Mouse (Mus musculus) forebrain, embryonic 10.5 days (tissue): ENCODE data around the gene Tmem95. TPM values are rescaled to one million over a fixed set of nuclear protein-coding genes. Genes with fewer than 3 reads are reported as not detected.
"Not testable (repeated sequence)": the region's sequence is repeated elsewhere in the genome, so short reads cannot be mapped to it uniquely, and the experiment has no call there.

Experiments used
- DNase-seq: peaks from one replicate; pipeline ENCODE4 v3.0.0-alpha.2; 2017; ENCODE audit warnings: low spot score; ENCODE audit errors: extremely low spot score
- H3K27ac ChIP-seq: fragments of 300-500 bp; sonication (generic); 2 replicates; pipeline ENCODE4 v1.5.1; 2016; ENCODE audit warnings: mild to moderate bottlenecking
- H3K27me3 ChIP-seq: fragments of 300-500 bp; sonication (generic); 2 replicates; pipeline ENCODE4 v1.6.1; 2016; ENCODE audit warnings: mild to moderate bottlenecking; ENCODE audit not compliant: poor library complexity, severe bottlenecking
- H3K36me3 ChIP-seq: fragments of 300-500 bp; sonication (generic); replicated peaks from 2 replicates; pipeline ENCODE4 v1.6.1; 2016; ENCODE audit warnings: mild to moderate bottlenecking, moderate library complexity
- H3K4me1 ChIP-seq: fragments of 300-500 bp; sonication (generic); 2 replicates; pipeline ENCODE4 v1.6.1; 2016
- H3K4me3 ChIP-seq: fragments of 300-500 bp; sonication (generic); 2 replicates; pipeline ENCODE4 v1.5.1; 2016; ENCODE audit warnings: mild to moderate bottlenecking, moderate library complexity
- H3K9me3 ChIP-seq: fragments of 300-500 bp; sonication (generic); 2 replicates; pipeline ENCODE4 v1.6.1; 2016; ENCODE audit warnings: mild to moderate bottlenecking, moderate library complexity
- WGBS: fragments of 180-500 bp; shearing (Covaris S2); methylation state at CpG from one replicate; pipeline ENCODE4 v1.1.7; 2016; 5-methylcytosine and 5-hydroxymethylcytosine counted together
- polyA plus RNA-seq: library from polyadenylated mRNA; unstranded; fragments of >200 nt; fragmentation: Nextera tagmentation; extraction: Ambion mirVana; gene quantifications from 2 replicates; pipeline ENCODE4 v1.2.1, GENCODE M21; 2016

Tmem95 gene
- polyA plus RNA-seq: not detected in 2 replicates

GRCm38 (mm10) chr11:69877878-69878277 is at the start of gene Tmem95:
Gene Tmem95 (minus strand): TSS chr11:69878018.
- H3K36me3 ChIP-seq: no peaks in the 10 kb centered on the region
- H3K9me3 ChIP-seq: no peaks in the 10 kb centered on the region
- H3K4me3 ChIP-seq: peak within 1 kb of the TSS; percentile 58
- H3K27me3 ChIP-seq: peaks cover 30% of the 10 kb centered on the region
- H3K4me1 ChIP-seq: peaks cover 66% of the 10 kb centered on the region
- DNase-seq: no peak
- peak within 1 kb of the TSS; percentile 75 for H3K27ac ChIP-seq
- WGBS: 92% methylated on average over 11 of the region's 11 CpGs

GRCm38 (mm10) chr11:69927501-69927900 is 49.7 kb upstream of the Tmem95 start:
- WGBS: 97% methylated on average over 2 of the region's 2 CpGs
- H3K9me3 ChIP-seq: no peaks in the 10 kb centered on the region

GRCm38 (mm10) chr11:69922796-69923195 is 45.0 kb upstream of the Tmem95 start:
- Histone ChIP-seq H3K27ac (peak overlapping the region; percentile 99), H3K9me3 (no peaks in the 10 kb centered on the region), H3K36me3 (peaks cover 20% of the 10 kb centered on the region), H3K4me1 (peaks cover 31% of the 10 kb centered on the region), H3K4me3 (peak overlapping the region; percentile 99), H3K27me3 (no peaks in the 10 kb centered on the region)
- WGBS: 66% methylated on average over 3 of the region's 3 CpGs
- DNase-seq: no peak

More at GRCm38 (mm10) chr11:69927501-69927900, 49.7 kb upstream of the Tmem95 start:
- H3K36me3 ChIP-seq: no peaks in the 10 kb centered on the region
- DNase-seq: no peak
- H3K27ac ChIP-seq: no peak overlapping the region
- peaks cover 6% of the 10 kb centered on the region for H3K4me1 ChIP-seq
- no peak overlapping the region for H3K4me3 ChIP-seq
- H3K27me3 ChIP-seq: no peaks in the 10 kb centered on the region

GRCm38 (mm10) chr11:69922012-69922756 is 44.4 kb upstream of the Tmem95 start:
- Histone ChIP-seq H3K27me3 (no peaks in the 10 kb centered on the region), H3K4me3 (peak overlapping the region; percentile 99), H3K27ac (peak overlapping the region; percentile 99), H3K4me1 (peaks cover 35% of the 10 kb centered on the region), H3K9me3 (no peaks in the 10 kb centered on the region), H3K36me3 (peaks cover 26% of the 10 kb centered on the region)
- 3% methylated on average over 12 of the region's 12 CpGs for WGBS
- DNase-seq: no peak

- H3K36me3 ChIP-seq: peaks cover 35% of the 10 kb centered on the region
- H3K9me3 ChIP-seq: no peaks in the 10 kb centered on the region
- H3K4me3 ChIP-seq: peak within 1 kb of the TSS; percentile 99
- under 1% methylated on average over 78 of the region's 78 CpGs for WGBS
- DNase-seq: peak; percentile 100
- peak within 1 kb of the TSS; percentile 99 for H3K27ac ChIP-seq
- no peaks in the 10 kb centered on the region for H3K27me3 ChIP-seq
- H3K4me1 ChIP-seq: peaks cover 44% of the 10 kb centered on the region
Measured at GRCm38 (mm10) chr11:69921114-69922011, 43.5 kb upstream of the Tmem95 start, which contains the start of gene Eif5a. Gene Eif5a (minus strand): TSS chr11:69921958.

- peak; percentile 70 for DNase-seq
- H3K4me3 ChIP-seq: peak overlapping the region; percentile 99
- under 1% methylated on average over 64 of the region's 65 CpGs for WGBS
- peak overlapping the region; percentile 99 for H3K27ac ChIP-seq
- H3K36me3 ChIP-seq: peaks cover 44% of the 10 kb centered on the region
- H3K9me3 ChIP-seq: no peaks in the 10 kb centered on the region
- peaks cover 53% of the 10 kb centered on the region for H3K4me1 ChIP-seq
- no peaks in the 10 kb centered on the region for H3K27me3 ChIP-seq
Measured at GRCm38 (mm10) chr11:69920266-69921031, 42.6 kb upstream of the Tmem95 start.

- H3K27ac ChIP-seq: peak overlapping the region; percentile 99
- no peaks in the 10 kb centered on the region for H3K9me3 ChIP-seq
- 1% methylated on average over 17 of the region's 17 CpGs for WGBS
- peaks cover 51% of the 10 kb centered on the region for H3K36me3 ChIP-seq
- peak overlapping the region; percentile 99 for H3K4me3 ChIP-seq
- H3K27me3 ChIP-seq: no peaks in the 10 kb centered on the region
- DNase-seq: peak; percentile 62
- peaks cover 60% of the 10 kb centered on the region for H3K4me1 ChIP-seq
Measured at GRCm38 (mm10) chr11:69919661-69920265, 41.9 kb upstream of the Tmem95 start.

GRCm38 (mm10) chr11:69919053-69919452 is 41.2 kb upstream of the Tmem95 start:
- Histone ChIP-seq H3K27me3 (no peaks in the 10 kb centered on the region), H3K4me1 (peaks cover 67% of the 10 kb centered on the region), H3K4me3 (peak overlapping the region; percentile 99), H3K9me3 (no peaks in the 10 kb centered on the region), H3K36me3 (peaks cover 55% of the 10 kb centered on the region), H3K27ac (0 out of 2 replicates have a peak overlapping the region, but pooled peaks have one; percentile 99)
- DNase-seq: no peak
- 87% methylated on average over 9 of the region's 9 CpGs for WGBS

- 89% methylated on average over 5 of the region's 5 CpGs for WGBS
- peaks cover 76% of the 10 kb centered on the region for H3K4me1 ChIP-seq
Measured at GRCm38 (mm10) chr11:69918118-69918517, 40.3 kb upstream of the Tmem95 start.

GRCm38 (mm10) chr11:69917379-69917948 is 39.6 kb upstream of the Tmem95 start:
- DNase-seq: no peak
- 88% methylated on average over 8 of the region's 8 CpGs for WGBS
- no peaks in the 10 kb centered on the region for H3K9me3 ChIP-seq
- H3K4me1 ChIP-seq: peaks cover 74% of the 10 kb centered on the region
- peaks cover 68% of the 10 kb centered on the region for H3K36me3 ChIP-seq
- H3K27ac ChIP-seq: no peak overlapping the region
- H3K4me3 ChIP-seq: peak overlapping the region; percentile 19; the same call in 1 of the 2 replicates
- H3K27me3 ChIP-seq: no peaks in the 10 kb centered on the region

More at GRCm38 (mm10) chr11:69918118-69918517, 40.3 kb upstream of the Tmem95 start:
- no peaks in the 10 kb centered on the region for H3K9me3 ChIP-seq
- H3K27ac ChIP-seq: no peak overlapping the region
- no peaks in the 10 kb centered on the region for H3K27me3 ChIP-seq
- peaks cover 61% of the 10 kb centered on the region for H3K36me3 ChIP-seq
- no peak for DNase-seq
- H3K4me3 ChIP-seq: peak overlapping the region; percentile 19; the same call in 1 of the 2 replicates

- not testable (repeated sequence) for H3K9me3 ChIP-seq, DNase-seq, H3K27me3 ChIP-seq, H3K27ac ChIP-seq
- Histone ChIP-seq H3K4me3 (peak overlapping the region; percentile 96; the same call in 1 of the 2 replicates), H3K4me1 (peaks cover 69% of the 10 kb centered on the region), H3K36me3 (peaks cover 74% of the 10 kb centered on the region)
- 72% methylated on average over 7 of the region's 7 CpGs for WGBS
Measured at GRCm38 (mm10) chr11:69916652-69917378, 39.0 kb upstream of the Tmem95 start.
